Mouse (Mus musculus): ENCODE data around the gene Sfrp5.

- TF ChIP-seq CTCF (IDR thresholded peaks at IDR 0.05; ENCODE audit: low read depth, low read length) (no peak), POLR2A (IDR thresholded peaks at IDR 0.05; ENCODE audit: borderline replicate concordance, low read depth, low read length) (no peak)
Measured at GRCm38 (mm10) chr19:42177461-42177860, 24.6 kb downstream of the Sfrp5 start.
